Mouse (Mus musculus): ENCODE results near the gene Gm42420. TPM values are rescaled to one million over a fixed set of nuclear protein-coding genes. Genes with fewer than 3 reads are reported as not detected.

Gene Gm42420
- 1 to 10 TPM in 1 of 2 experiments, not detected in 1; 2.2 TPM for total RNA-seq (2021)

GRCm38 (mm10) chr6:39585517-39585916, at the start of gene Gm42420:
Gene Gm42420 (plus strand): TSS chr6:39585753.
- no peak for DNase-seq

- DNase-seq = no peak
Measured at GRCm38 (mm10) chr6:39536621-39537020, 48.9 kb upstream of the Gm42420 start.

DNA sequence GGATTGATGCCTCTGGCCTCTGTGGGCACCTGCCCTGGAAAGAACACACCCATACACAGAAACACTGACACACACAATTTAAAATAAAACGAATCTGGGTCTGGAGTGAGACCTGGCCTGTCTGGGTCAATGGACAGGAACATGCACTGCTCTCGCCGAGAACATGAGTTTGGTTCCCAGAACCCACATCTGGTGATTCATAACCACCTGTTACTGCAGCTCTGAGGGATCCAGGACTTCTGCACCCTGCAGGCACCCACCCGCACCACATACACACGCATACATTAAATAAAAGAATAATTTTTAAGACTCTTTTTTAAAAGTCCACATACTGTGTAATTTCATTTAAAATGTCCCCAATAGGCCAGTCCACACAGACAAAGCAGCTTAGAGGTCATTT, 48.3 kb upstream of the Gm42420 start:
- no peak for DNase-seq

DNA sequence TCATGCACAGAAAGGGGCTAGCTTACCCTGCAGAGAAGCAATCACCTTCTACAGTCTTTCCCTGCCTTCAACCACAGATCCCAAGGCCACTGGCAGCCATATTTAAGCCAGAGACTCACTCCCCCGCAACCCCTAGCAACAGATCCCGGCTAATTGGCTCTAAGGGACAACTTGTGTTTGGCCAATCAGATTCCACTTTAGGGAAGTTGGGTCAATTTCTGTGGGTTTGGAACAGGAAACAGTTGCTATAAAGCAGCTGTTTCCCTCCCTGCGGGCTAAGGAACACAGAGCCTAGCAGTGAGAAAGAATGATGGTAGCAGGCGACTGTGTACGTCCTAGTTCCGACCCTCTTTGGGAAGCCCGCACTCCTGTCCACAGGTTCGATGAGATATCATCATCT, 47.3 kb upstream of the Gm42420 start:
- DNase-seq = no peak

DNA sequence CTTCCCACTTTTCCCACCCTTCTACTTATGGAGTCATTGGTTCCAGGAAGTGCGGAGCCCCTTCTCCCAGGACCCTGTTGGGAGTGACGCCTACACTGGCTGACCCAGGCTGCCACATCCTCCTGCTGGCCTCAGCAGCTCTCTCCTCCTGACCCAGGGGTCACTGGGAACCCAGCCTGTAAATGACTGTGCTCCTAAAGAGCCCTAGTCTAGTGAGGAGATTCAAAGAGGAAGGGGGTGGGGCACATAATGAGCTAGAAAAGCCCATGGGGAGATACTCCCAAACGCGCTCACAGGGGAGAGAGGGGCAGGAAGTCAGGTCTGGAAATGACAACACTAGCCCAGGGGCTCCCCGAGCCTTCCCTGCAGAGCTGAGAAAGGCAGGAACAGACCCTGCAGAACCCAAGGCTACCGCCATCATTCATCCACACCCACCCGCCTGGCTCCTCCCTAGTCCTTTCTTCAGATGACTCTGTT, 45.8 kb upstream of the Gm42420 start:
- no peak for DNase-seq

DNA sequence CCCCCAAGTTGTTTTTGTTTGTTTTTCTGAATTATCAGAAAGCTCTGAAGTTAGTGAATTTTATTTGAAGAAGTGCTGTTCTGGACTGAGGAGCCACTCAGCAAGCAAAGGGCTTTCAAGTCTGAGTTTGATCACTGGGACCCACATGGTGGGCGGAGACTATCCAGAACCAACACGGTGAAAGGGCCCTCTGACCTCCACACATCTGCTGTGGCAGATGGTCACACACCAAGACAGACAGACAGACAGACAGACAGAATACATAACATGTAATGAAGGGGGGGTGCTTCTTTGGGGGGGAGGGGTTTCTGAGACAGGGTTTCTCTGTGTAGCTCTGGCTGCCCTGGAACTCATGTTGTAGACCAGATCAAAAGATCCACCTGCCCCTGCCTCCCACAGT, 45.0 kb upstream of the Gm42420 start:
- no peak for DNase-seq

- no peak for DNase-seq
Measured at GRCm38 (mm10) chr6:39542631-39543597, 42.6 kb upstream of the Gm42420 start.

- no peak for DNase-seq
Measured at GRCm38 (mm10) chr6:39543769-39544420, 41.7 kb upstream of the Gm42420 start.

- no peak for DNase-seq
Measured at GRCm38 (mm10) chr6:39545474-39545873, 40.1 kb upstream of the Gm42420 start.

GRCm38 (mm10) chr6:39548030-39548429, 37.5 kb upstream of the Gm42420 start:
- DNase-seq = no peak

- DNase-seq = no peak
Measured at GRCm38 (mm10) chr6:39551981-39552636, 33.4 kb upstream of the Gm42420 start.

DNA sequence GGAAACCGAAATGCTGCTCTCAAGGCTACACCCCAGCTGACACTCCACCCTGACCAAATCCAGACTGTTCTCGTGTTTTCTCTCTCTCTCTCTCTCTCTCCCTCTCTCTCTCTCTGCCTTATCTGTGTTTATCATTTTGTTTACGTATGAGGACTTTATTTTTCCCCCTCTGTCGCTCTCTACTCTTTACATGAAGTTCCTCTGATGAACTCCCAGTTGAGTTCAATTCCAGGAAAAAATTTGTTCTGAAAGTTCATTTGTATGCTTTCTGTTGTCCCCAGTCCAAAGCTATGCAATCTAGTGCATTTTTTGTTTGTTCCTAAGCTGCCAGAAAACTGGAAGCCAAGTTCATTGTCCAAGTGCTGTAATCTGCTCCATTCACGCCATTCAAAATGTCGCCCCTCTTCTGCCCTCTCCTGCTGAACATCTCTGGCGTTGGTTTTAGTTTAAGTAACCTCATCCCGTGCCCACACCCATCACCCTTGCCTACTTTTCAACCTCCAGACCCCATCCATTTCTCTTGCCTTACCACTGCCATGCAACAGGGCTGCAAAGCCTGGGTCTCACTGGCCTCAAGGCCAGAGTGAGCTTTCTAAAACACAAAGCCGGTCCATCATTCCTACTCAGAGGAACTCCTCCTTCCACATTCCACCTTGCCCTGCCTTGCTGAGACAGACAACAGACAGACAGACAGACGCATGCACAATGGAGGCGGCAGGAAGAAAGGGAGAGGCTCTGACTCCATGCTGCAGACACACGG, 30.5 kb upstream of the Gm42420 start:
- DNase-seq = no peak

GRCm38 (mm10) chr6:39555648-39555945, 30.0 kb upstream of the Gm42420 start:
- DNase-seq = no peak

DNA sequence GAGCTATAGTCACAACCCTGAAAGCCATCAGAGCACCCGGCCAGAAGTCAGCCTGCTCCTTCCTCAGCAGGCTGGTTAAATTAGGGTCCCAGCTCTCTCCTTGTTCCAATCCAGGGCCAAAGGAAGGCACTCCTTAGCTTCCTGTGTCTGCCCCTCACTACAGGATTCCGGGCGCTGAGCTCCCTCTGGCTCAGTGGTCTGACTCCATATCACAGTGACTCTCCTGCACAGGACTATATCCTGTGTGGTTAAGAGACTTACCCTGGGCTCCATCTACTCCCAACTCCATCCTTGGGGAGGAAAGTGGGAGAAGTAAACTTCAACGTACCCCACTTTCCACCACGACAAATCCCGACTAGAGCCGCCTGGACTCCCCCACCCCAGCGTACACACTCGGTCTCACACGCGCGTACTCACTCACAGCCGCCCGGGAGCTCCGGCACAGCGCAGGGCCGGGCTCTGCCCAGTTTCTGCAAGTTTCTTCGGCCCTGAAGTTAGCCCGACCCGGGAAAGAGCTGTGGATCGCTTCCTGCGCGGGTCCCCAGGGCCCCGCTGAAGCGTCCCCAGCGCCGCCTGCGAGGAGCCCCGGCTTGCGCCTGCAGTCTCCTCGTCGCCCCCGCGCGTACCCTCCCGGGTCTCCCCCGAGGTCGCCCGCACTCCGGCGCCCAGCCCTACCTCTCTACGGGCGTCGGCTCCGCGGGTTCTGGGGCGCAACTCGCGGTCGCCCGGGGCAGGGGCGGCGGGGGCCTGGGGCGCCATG, 28.5 kb upstream of the Gm42420 start:
- DNase-seq = peak; percentile 44 to 48

- DNase-seq = peak; percentile 88
Measured at GRCm38 (mm10) chr6:39557723-39558261, 27.8 kb upstream of the Gm42420 start, which contains the start of gene Dennd2a. Gene Dennd2a (minus strand): TSS chr6:39557867.

- no peak for DNase-seq
Measured at GRCm38 (mm10) chr6:39559276-39559939, 26.1 kb upstream of the Gm42420 start.

DNA sequence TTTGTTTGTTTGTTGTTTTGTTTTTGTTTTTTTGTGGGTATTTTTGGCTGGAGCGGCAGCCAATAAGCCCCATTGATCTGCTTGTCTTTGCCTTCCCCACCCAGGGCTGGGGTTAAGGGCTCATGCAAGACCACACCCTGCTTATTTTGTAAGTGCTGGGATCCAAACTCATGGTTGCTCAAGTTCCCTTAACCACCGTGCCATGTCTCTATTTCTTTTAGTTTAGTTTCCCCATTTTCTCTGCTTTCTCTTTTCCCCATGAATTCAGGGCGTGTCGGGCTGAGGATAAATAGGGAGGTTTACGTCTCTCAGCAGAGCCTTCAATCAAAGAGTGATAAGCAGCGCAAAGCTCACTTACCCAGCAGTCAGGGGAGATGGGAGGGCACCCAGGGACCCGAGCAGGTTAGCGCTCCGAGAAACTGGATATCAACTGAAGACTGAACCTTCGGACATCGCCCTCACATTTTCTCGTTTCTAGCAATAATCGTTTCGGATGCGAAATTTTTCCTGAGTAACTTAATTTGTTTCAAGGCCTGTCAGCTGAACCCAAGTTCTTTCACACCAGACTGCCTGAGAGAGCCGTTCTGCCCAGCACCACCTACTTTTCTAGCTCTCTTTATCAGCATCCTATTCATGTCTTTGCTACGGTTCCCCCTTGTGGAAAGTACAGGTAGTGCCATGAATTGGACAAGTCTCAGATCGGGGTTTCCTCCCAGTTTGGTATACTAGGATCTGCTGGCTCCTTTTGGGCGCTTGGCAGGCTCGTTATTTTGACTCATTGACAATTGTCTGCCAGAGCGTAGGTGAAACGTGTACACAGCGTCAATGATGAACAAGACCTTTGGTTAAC, 23.2 kb upstream of the Gm42420 start:
- DNase-seq = peak; percentile 69 to 81

GRCm38 (mm10) chr6:39567528-39567927, 18.0 kb upstream of the Gm42420 start:
- no peak for DNase-seq

- no peak for DNase-seq
Measured at GRCm38 (mm10) chr6:39570426-39570825, 15.1 kb upstream of the Gm42420 start.
